Mouse (Mus musculus) heart, postnatal 36 days (tissue): Measurements from ENCODE around the gene Pla2g2c. TPM values are rescaled to one million over a fixed set of nuclear protein-coding genes. Genes with fewer than 3 reads are reported as not detected.

Source experiments
- DNase-seq, 2 experiments: peaks; one replicate each; pipeline ENCODE4 v3.0.0; 2021 to 2022
- intact Hi-C: fragments of 180-260 bp; cut with DNase I; formaldehyde crosslinking; loops from one replicate; pipeline ENCODE4 v1.15.1; 2025
- total RNA-seq, 2 experiments: library from RNA; stranded (reverse); gene quantifications; 2 replicates each; pipeline ENCODE4 v1.2.3; 2021

Gene Pla2g2c
- total RNA-seq, 2 experiments from 2014 or later: 0.31 TPM; not detected in 1

DNA sequence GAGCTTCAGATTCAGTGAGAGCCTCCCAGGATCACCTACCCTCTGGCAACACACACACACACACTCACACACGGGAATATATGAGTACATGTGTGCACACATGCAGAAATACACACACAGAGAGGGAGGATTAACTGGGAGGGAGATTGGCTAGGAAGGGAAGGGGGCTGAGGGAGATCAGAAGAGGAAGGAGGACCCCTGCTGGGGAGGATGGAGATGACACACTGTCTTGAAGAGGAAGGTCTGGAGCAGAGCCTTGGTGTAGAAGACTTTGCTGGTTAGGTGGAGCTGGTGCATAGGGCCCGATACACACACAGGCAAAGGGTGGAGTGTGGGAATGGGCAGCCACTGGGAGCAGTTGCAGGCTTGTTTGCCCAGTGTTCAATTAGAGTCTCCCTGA lies 68.7 kb downstream of the Pla2g2c start:
- intact Hi-C loops: loop anchor here (2.0 kb wide), 2 partner anchors 44 to 84 kb away; no protein-coding TSS in a partner anchor
- DNase-seq: peak in 1 of 2 experiments; percentile 41

- no peak for DNase-seq
- intact Hi-C loops: no loop called here
Observed at GRCm38 (mm10) chr4:138794344-138794743, 69.8 kb downstream of the Pla2g2c start.

Other genes with a start within 250 kb of the Pla2g2c start
- gene Vwa5b1, start 88.9 kb upstream of the Pla2g2c start, total RNA-seq: not detected
- 1 to 10 TPM; 1.5 to 3.1 TPM for gene Ubxn10, start 12.4 kb downstream of the Pla2g2c start, total RNA-seq
- under 1 TPM in 1 of 2 experiments, not detected in 1; 0.24 TPM for gene Pla2g2f, start 32.8 kb downstream of the Pla2g2c start, total RNA-seq
- gene Pla2g2d, start 50.9 kb downstream of the Pla2g2c start, total RNA-seq: under 1 TPM; 0.30 to 0.36 TPM
- gene Pla2g5, start 138.7 kb downstream of the Pla2g2c start, total RNA-seq: 10 to 100 TPM; 27.0 to 32.1 TPM
- gene Gm13030, start 149.2 kb downstream of the Pla2g2c start, total RNA-seq: not detected
- gene Pla2g2e, start 153.2 kb downstream of the Pla2g2c start, total RNA-seq: 1 to 10 TPM in 1 of 2 experiments, under 1 TPM in 1; 0.97 to 1.1 TPM
- 10 to 100 TPM; 10.6 to 11.6 TPM for gene Otud3, start 189.2 kb downstream of the Pla2g2c start, total RNA-seq
- not detected for gene Rnf186, start 242.3 kb downstream of the Pla2g2c start, total RNA-seq
- 1 to 10 TPM; 8.4 to 10.0 TPM for gene Tmco4, start 248.1 kb downstream of the Pla2g2c start, total RNA-seq